Mouse (Mus musculus) olfactory bulb, adult 2 months (tissue): Measurements from ENCODE around the gene Stk11.

Experiments used
- CTCF ChIP-seq: fragments of 200-500 bp; IDR thresholded peaks from 2 replicates; pipeline ENCODE4 v1.5.1; 2012; ENCODE audit warnings: low read depth, mild to moderate bottlenecking, low read length, moderate library complexity; ENCODE audit not compliant: insufficient read depth
- POLR2A ChIP-seq: fragments of 200-500 bp; IDR thresholded peaks from 2 replicates; pipeline ENCODE4 v1.6.1; 2012; ENCODE audit warnings: mild to moderate bottlenecking, low read depth, low read length, moderate library complexity; ENCODE audit not compliant: insufficient read depth

DNA sequence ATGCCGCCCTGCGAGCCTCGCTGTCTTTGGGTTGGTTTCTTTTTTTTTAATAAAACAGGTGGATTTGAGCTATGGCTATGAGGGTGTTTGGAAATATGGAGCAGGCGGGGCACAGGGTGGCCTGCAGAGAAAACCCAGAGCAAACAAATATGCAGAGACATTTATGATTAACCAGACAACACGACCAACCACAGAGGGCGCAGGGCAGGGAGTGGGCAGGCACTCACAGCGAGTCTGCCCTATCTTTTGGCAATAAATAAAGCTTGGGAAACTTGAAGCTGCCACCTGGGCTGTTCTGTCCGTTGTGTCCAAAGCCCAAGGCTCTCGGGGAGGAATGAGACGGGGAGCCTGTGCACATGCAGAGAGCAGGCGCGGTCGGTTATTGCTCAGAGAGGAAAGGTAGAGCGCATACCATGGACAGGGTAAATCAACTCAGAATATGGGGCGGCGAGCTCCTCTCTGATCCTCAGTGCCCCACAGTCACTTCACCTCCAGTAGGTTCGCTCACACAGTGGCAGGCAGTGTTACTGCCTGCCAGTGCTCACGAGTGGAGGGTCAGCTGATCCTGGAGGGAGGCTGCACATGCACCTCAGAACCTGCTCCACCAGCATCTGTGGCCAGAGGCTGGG is 14.9 kb downstream of the Stk11 start:
- TF ChIP-seq POLR2A (no peak), CTCF (no peak)
